Mouse (Mus musculus) left cerebral cortex, postnatal 14 days (tissue): ENCODE data around the gene Ndufaf3. TPM values are rescaled to one million over a fixed set of nuclear protein-coding genes. Genes with fewer than 3 reads are reported as not detected.
A peak's percentile ranks its signal among the peaks of the same experiment; 100 is the strongest.

Source experiments
- DNase-seq, 2 experiments: peaks; one replicate each; pipeline ENCODE4 v3.0.0; 2021 to 2022; ENCODE audit warnings: low spot score in 2 of 2, mixed read lengths in 1 of 2
- intact Hi-C: fragments of 180-260 bp; cut with DNase I; formaldehyde crosslinking; loops from one replicate; pipeline ENCODE4 v1.15.1; 2025
- microRNA-seq, 2 experiments: library from miRNA; unstranded; fragments of <30 nt; microRNA quantifications; one replicate each; pipeline ENCODE4 v1.2.0; 2022
- total RNA-seq, 2 experiments: library from RNA; stranded (reverse); gene quantifications; 2 replicates each; pipeline ENCODE4 v1.2.3; 2021

Ndufaf3 gene
- total RNA-seq, 2 experiments from 2014 or later: 65.9 to 66.5 TPM

DNA sequence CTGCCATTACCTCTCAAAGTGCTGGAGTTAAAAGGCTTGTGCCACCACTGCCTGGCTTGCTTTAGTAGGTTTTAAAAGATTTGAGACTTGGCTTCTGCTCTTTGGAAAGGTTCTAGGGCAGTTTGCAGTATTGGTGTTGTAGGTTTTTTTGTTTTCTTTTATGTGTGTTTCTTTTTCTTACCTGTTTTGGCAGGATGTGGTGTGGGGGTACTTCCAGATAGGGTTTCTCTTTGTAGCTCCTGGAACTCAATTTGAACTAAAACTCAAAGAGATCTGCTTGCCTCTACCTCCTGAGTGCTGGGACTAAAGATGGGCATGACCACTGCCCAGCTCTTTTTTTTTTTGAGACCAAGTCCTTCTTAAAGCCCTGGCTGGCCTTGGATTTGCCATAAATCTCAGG, 26.4 kb downstream of the Ndufaf3 start:
- no peak for DNase-seq
- intact Hi-C loops: no loop called here

DNA sequence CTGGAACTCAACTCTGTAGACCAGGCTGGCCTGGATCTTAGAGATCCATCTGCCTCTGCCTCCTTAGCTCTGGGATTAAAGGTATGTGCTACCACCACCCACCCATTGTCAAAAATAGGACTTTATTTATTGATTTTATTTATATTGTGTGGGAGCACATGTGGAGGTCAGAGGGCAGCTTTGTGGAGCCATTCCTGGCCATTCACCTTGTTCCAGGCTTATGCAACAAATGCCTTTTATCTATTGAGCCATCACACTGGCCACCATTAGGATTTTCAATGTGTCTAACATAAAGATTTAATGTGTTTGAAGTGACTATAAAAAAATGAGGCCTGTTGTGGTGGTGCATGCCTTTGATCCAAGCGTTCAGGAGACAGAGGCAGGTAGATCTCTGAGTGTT, 35.7 kb downstream of the Ndufaf3 start:
- no peak for DNase-seq
- intact Hi-C loops: no loop called here

DNA sequence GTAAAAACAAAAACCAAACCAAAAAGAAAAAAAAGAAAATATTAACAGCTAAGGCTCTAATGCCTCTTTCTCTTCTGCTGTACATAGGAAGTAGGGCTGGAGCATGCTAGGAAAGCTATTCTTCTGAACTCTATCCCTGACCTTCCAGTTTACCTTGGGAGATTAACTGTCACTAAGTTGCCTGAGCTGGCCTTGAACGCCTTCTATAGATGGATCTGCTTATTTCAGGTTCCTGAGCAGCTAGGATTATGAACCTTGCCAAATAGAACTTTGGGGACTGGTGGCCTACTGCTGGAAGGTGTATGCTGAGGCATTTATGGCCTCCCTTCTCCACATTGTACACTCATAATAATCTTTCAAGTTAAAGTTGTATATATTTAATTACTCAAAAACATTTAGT, 36.3 kb downstream of the Ndufaf3 start:
- intact Hi-C loops: no loop called here
- DNase-seq: no peak

DNA sequence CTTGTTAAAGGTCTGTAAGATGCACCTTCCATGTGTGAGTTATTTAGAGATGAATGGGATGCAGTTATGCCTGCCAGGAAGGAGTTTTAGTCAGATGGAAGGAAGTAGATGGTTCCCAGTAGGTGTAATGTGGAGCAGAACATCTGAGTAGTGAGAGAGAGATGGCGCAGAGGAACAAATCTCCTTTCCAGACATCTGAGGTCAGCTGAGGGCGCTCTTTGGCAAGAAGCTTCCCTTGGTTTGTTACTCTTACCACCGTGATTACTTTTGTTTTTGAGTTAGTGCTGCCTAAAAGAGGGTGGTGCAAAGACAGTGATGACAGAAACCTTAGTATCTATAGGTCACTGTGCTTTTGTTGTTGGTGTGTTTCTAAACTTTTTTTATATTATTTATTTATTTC, 41.8 kb downstream of the Ndufaf3 start:
- intact Hi-C loops: no loop called here
- DNase-seq: no peak

DNA sequence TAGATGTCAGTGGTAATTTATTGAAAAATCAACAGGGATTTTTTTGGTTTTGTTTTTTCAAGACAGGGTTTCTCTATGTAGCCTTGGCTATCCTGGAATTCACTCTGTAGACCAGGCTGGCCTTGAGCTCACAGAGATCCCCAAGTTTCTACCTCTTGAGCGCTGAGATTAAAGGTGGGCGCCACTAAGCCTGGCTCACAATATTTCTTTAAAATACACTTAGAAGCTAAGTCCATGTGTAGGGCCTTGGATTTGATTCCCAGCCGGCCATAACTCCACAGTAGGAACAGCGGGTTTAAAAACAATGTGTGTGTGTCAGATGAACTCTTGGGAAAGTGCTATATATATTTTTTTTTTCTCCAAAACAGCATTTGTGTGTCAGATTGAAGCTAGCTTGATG, 43.9 kb downstream of the Ndufaf3 start:
- intact Hi-C loops: no loop called here

DNA sequence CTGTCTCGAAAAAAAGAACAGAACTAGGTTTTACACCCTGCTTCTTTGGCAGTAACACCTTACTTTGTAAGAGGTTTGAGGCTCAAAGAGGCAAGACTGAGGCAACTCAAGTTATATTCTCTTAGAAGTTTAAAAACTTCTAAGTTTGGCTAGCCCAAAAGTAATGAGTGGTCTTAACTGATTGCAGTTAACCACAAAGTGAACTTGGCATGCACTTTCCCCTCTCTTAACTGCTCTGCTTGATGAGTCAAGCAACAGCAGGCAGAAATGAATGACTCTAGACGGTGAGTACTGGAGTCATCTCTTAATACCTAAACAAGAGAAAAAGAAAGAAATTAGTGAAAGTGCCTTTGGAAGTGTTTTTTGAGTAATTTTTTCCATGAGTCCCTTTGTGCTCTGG, 45.6 kb downstream of the Ndufaf3 start:
- intact Hi-C loops: no loop called here

More for the DNA sequence above, 43.9 kb downstream of the Ndufaf3 start:
- no peak for DNase-seq

DNA sequence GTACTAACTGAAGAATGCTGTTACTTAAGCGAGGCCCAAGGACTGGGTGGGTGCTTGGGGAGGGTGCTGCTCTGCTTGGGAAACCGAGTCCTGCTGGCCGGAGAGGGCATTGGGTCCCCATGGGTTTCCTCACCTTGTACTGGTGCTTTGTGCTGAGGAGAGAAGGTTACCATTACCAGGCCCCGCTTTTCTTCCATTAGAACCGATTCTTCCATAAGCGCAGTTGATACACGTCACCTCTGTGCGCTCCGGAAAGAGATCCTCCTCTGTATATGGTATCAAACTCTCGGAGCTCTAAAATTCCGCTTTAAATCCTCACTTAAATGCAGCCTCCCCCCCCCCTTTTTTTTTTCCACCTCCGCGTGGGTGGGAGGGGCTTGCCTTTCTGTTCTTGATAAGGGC, 49.3 kb downstream of the Ndufaf3 start:
- intact Hi-C loops: loop anchor here (5.0 kb wide), 1 partner anchor 34 kb away; no protein-coding TSS in a partner anchor
- peak; percentile 56 to 71 for DNase-seq

More for the DNA sequence above, 45.6 kb downstream of the Ndufaf3 start:
- DNase-seq: no peak

DNA sequence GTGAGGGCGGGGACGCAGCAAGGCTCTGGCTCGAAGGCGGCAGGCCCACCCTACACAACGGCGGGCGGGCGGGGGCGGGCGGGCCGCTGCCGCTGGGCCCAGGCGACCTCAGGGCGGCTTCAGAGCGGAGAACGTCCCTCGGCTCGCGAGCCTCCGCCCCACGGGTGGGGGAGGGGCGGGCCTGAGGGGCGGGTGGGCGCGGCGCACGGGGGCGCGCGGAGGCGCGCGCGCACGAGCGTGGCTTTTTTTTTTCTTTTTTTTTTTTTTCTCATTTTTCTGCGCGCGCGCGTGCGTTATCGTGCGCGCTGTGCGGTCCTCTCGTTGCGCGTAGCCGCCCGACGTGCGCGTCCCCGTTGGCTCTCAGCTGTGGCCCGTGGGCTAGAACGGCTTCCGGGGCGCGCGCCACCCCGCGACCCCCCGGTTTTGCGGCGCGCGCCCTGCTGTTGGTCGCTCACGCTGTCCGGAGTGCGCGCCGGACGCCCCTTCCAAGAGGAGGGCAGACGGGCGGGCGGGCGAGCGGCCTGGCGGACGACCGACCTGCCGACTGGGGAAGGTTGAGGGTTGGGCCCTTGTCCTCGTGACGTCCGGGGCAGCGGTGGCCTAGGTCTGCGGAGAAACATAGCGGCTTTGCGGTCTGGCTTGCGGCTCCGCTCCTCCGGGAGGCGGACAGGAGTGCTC, 49.8 kb downstream of the Ndufaf3 start:
- peak; percentile 88 to 90 for DNase-seq
- intact Hi-C loops: loop anchor here (5.0 kb wide), 1 partner anchor 35 kb away; no protein-coding TSS in a partner anchor

DNA sequence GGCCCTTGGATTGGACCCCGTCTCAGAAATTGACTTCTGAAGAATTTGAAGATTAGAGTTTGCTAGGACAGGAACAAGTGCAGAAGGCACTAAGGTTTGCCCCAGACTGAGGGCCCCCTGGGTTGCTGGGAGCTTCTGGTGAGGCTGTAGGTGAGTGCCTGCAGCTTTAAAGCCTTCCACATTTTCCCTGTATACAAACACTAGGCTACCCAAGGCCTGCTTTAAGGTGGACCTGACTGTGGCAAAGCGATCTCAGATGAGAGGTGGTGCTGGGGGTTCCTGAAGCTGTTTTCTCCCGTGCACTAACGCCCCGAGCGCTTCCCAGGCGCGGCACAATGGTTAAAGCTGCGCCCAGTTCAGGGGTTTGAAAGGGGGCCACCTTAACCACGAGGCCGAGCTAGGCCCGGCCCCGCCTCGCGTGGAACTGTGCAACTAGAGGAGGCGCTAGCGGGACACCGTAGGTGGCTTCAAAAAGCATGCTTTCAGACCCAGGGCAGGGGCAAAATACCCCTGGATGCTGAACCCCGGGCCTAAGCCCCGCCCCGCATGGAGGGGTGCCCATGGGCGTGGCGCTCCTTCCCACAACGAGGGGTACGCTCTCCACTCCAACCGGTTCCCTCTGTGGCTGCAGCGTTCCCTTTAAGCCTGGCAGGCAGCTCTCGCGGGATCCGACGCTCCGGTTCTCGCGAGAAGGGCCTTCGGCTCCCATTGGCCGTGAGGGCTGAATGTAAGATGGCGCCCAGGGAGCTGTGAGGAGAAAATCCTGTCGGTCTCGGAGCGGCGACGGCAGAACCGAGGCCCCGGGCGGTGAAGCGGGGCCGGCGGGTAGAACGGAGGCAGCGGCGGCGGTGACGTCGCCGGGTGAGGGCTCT, 50.6 kb downstream of the Ndufaf3 start, which contains the start of gene Qrich1:
Gene Qrich1 (plus strand): TSS at position 427 of the 872 bp plus-strand sequence.
- intact Hi-C loops: loop anchor here (5.0 kb wide), 1 partner anchor 36 kb away; no protein-coding TSS in a partner anchor
- DNase-seq: peak; percentile 94 to 95

Small RNA genes within 50 kb of the gene (microRNA-seq; reads per million reads assigned to microRNA genes)
- gene Gm24083 (0 reads per million in 2 experiments), gene Mir191 (0 reads per million in 2 experiments), gene Mir425 (969 to 996 reads per million in 2 experiments)

Other genes with a start within 250 kb of the Ndufaf3 start
- 100 to 1,000 TPM in 1 of 2 experiments, 10 to 100 TPM in 1; 86.5 to 108 TPM for gene Gpx1, start 228.5 kb downstream of the Ndufaf3 start, total RNA-seq
- gene Usp4, start 219.6 kb downstream of the Ndufaf3 start, total RNA-seq: 100 to 1,000 TPM; 115 to 122 TPM
- 1 to 10 TPM; 1.4 to 2.7 TPM for gene 1700102P08Rik, start 174.6 kb downstream of the Ndufaf3 start, total RNA-seq
- under 1 TPM; 0.11 to 0.21 TPM for gene Ccdc36, start 138.9 kb downstream of the Ndufaf3 start, total RNA-seq
- not detected for gene BC048562, start 131.0 kb downstream of the Ndufaf3 start, total RNA-seq
- gene Ccdc71, start 106.9 kb downstream of the Ndufaf3 start, total RNA-seq: 10 to 100 TPM; 38.3 to 40.2 TPM
- gene Klhdc8b, start 105.9 kb downstream of the Ndufaf3 start, total RNA-seq: 10 to 100 TPM; 36.1 to 38.4 TPM
- 10 to 100 TPM; 36.0 to 38.3 TPM for gene Lamb2, start 87.7 kb downstream of the Ndufaf3 start, total RNA-seq
- gene Usp19, start 76.8 kb downstream of the Ndufaf3 start, total RNA-seq: 100 to 1,000 TPM; 119 to 128 TPM
- 10 to 100 TPM; 76.7 to 80.8 TPM for gene Qars, start 59.7 kb downstream of the Ndufaf3 start, total RNA-seq
- 100 to 1,000 TPM; 126 to 130 TPM for gene Qrich1, start 50.6 kb downstream of the Ndufaf3 start, total RNA-seq
- gene Impdh2, start 7.1 kb downstream of the Ndufaf3 start, total RNA-seq: 10 to 100 TPM; 57.6 to 60.5 TPM
- gene Dalrd3, start 2.5 kb upstream of the Ndufaf3 start, total RNA-seq: 10 to 100 TPM; 76.6 to 77.8 TPM
- gene Wdr6, start 11.3 kb upstream of the Ndufaf3 start, total RNA-seq: 100 to 1,000 TPM; 184 to 202 TPM
- gene P4htm, start 30.2 kb upstream of the Ndufaf3 start, total RNA-seq: 10 to 100 TPM; 60.3 to 61.6 TPM
- 10 to 100 TPM; 49.8 to 50.2 TPM for gene Arih2, start 82.0 kb upstream of the Ndufaf3 start, total RNA-seq
- 10 to 100 TPM; 14.5 to 15.0 TPM for gene Slc25a20, start 94.7 kb upstream of the Ndufaf3 start, total RNA-seq
- gene Prkar2a, start 121.9 kb upstream of the Ndufaf3 start, total RNA-seq: 10 to 100 TPM; 40.6 to 45.5 TPM
- gene Ip6k2, start 216.4 kb upstream of the Ndufaf3 start, total RNA-seq: 100 to 1,000 TPM; 149 to 153 TPM
- 10 to 100 TPM; 39.1 to 44.7 TPM for gene Nckipsd, start 240.9 kb upstream of the Ndufaf3 start, total RNA-seq